Mouse (Mus musculus): ENCODE data around the gene Slc6a5. TPM values are rescaled to one million over a fixed set of nuclear protein-coding genes. Genes with fewer than 3 reads are reported as not detected.

Gene Slc6a5
- polyA plus RNA-seq, 1 experiment from 2014 or later, result not detected

DNA sequence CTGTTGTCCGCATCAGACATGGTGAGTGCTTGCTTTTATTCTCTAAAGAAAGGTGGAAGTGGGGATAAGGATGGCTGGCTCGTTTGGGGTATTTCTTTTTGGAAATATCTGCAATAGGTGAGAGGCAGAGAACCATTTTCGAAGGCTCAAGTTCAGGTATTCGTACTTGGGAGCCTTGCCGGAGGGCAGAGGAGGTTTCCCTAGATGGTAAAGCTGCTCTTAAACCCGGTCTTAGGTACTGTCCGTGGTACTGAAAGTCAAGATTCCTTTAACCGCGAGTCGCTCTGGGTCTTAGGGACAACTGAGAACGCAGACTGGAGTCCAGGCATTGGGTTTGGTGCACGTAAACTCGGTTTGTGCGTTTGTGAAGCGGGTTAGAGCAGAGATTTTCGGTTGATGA is 415 bp downstream of the Slc6a5 start:
- Histone ChIP-seq H3K4me1 (ENCODE audit: control insufficient read depth, insufficient read depth, low read length) (no peaks in the 10 kb centered on the region), H3K4me2 (ENCODE audit: low read depth, low read length) (no peak overlapping the region), H3K4me3 (ENCODE audit: low read length) (no peak overlapping the region), H3K27ac (ENCODE audit: low read length) (no peak overlapping the region), H3K27me3 (ENCODE audit: control insufficient read depth, insufficient read depth, low read length) (peaks cover 97% of the 10 kb centered on the region), H3K9ac (ENCODE audit: low read length) (no peak overlapping the region), H3K9me3 (replicated peaks; ENCODE audit: control insufficient read depth, low read length) (no peaks in the 10 kb centered on the region), H3K36me3 (ENCODE audit: control insufficient read depth, insufficient read depth) (no peaks in the 10 kb centered on the region)
- no peak for ATAC-seq (replicated peaks; ENCODE audit: extremely low read depth, insufficient read depth, low FRiP score)
- 2% methylated on average over 16 of the region's 16 CpGs for WGBS

DNA sequence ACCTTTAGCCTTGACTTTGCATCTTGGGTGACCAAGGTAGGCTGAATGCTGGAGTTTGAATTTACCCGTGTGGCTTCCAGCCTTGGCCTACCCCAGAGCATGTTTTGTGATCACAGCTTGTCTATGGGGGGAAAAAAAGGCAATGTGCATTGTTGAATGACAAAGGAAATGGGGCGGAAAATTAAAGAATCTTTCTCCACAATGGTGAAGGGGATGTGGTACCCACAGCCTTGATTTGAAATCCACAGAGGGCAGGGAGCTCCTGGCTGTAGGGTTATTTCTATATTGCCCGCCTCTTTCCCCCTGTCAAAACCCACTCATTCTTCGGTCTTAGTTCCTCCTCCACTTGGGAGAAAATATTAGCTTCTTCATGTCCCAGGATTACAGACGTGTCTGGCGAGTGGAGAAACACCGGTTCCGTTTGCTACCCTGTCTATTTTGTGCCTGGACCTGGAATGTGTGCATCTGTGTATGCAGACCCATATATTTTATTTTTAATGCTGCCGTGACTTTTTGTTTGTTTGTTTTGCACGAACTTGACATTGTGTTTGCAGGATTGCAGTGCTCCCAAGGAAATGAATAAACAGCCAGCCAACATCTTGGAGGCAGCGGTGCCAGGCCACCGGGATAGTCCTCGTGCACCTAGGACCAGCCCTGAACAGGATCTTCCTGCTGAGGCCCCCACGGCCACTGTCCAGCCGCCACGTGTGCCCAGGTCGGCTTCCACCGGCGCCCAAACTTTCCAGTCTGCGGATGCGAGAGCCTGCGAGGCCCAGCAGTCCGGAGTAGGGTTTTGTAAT is 1.4 kb downstream of the Slc6a5 start:
- WGBS, result 4% methylated on average over 23 of the region's 23 CpGs

DNA sequence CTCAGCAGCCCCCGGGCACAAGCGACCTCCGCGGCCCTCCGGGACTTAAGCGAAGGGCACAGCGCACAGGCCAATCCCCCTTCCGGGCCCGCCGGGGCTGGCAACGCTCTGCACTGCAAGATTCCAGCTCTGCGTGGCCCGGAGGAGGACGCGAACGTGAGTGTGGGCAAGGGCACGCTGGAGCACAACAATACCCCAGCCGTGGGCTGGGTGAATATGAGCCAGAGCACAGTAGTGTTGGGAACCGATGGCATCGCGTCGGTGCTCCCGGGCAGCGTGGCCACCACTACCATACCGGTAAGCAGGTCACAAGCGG is 2.0 kb downstream of the Slc6a5 start:
- H3K9me3 ChIP-seq (replicated peaks; ENCODE audit: control insufficient read depth, low read length), result no peaks in the 10 kb centered on the region
- under 1% methylated on average over 26 of the region's 26 CpGs for WGBS
- H3K27me3 ChIP-seq (ENCODE audit: control insufficient read depth, insufficient read depth, low read length), result peaks cover 97% of the 10 kb centered on the region
- ATAC-seq (replicated peaks; ENCODE audit: extremely low read depth, insufficient read depth, low FRiP score), result no peak
- H3K36me3 ChIP-seq (ENCODE audit: control insufficient read depth, insufficient read depth), result no peaks in the 10 kb centered on the region
- no peak overlapping the region for H3K9ac ChIP-seq (ENCODE audit: low read length)
- H3K4me2 ChIP-seq (ENCODE audit: low read depth, low read length), result no peak overlapping the region
- no peaks in the 10 kb centered on the region for H3K4me1 ChIP-seq (ENCODE audit: control insufficient read depth, insufficient read depth, low read length)
- H3K4me3 ChIP-seq (ENCODE audit: low read length), result no peak overlapping the region
- no peak overlapping the region for H3K27ac ChIP-seq (ENCODE audit: low read length)

More for the DNA sequence above, 1.4 kb downstream of the Slc6a5 start:
- H3K9me3 ChIP-seq (replicated peaks; ENCODE audit: control insufficient read depth, low read length), result no peaks in the 10 kb centered on the region
- H3K36me3 ChIP-seq (ENCODE audit: control insufficient read depth, insufficient read depth), result no peaks in the 10 kb centered on the region
- no peak overlapping the region for H3K4me3 ChIP-seq (ENCODE audit: low read length)
- H3K4me2 ChIP-seq (ENCODE audit: low read depth, low read length), result no peak overlapping the region
- ATAC-seq (replicated peaks; ENCODE audit: extremely low read depth, insufficient read depth, low FRiP score), result no peak
- H3K27ac ChIP-seq (ENCODE audit: low read length), result no peak overlapping the region
- no peaks in the 10 kb centered on the region for H3K4me1 ChIP-seq (ENCODE audit: control insufficient read depth, insufficient read depth, low read length)
- H3K9ac ChIP-seq (ENCODE audit: low read length), result no peak overlapping the region
- peaks cover 97% of the 10 kb centered on the region for H3K27me3 ChIP-seq (ENCODE audit: control insufficient read depth, insufficient read depth, low read length)

DNA sequence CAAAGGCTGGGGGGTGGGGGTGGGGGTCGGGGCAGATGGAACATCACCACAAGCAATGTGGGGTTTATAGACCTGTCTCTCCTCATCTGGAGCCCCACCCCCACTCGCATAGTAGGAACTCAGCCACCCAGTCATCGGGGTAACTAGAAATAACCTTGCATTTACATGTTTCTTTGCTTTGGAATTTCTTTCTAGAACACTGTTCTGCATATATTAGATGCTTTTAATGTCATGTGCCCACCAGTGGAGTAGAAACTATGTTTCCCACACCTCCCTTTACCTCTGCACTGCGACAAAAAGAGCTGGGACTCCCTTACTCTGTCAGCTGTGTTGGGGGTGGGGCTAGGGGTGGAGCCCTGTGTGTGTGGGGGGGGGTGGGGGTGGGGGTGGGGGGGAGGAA is 3.2 kb downstream of the Slc6a5 start:
- H3K4me3 ChIP-seq (ENCODE audit: low read length), result no peak overlapping the region
- H3K27me3 ChIP-seq (ENCODE audit: control insufficient read depth, insufficient read depth, low read length), result peaks cover 97% of the 10 kb centered on the region
- 6% methylated on average over 4 of the region's 4 CpGs for whole genome bisulfite sequencing
- no peaks in the 10 kb centered on the region for H3K9me3 ChIP-seq (replicated peaks; ENCODE audit: control insufficient read depth, low read length)
- H3K27ac ChIP-seq (ENCODE audit: low read length), result no peak overlapping the region
- no peaks in the 10 kb centered on the region for H3K36me3 ChIP-seq (ENCODE audit: control insufficient read depth, insufficient read depth)
- H3K4me1 ChIP-seq (ENCODE audit: control insufficient read depth, insufficient read depth, low read length), result no peaks in the 10 kb centered on the region
- no peak overlapping the region for H3K9ac ChIP-seq (ENCODE audit: low read length)
- H3K4me2 ChIP-seq (ENCODE audit: low read depth, low read length), result no peak overlapping the region
- ATAC-seq (replicated peaks; ENCODE audit: extremely low read depth, insufficient read depth, low FRiP score), result no peak

DNA sequence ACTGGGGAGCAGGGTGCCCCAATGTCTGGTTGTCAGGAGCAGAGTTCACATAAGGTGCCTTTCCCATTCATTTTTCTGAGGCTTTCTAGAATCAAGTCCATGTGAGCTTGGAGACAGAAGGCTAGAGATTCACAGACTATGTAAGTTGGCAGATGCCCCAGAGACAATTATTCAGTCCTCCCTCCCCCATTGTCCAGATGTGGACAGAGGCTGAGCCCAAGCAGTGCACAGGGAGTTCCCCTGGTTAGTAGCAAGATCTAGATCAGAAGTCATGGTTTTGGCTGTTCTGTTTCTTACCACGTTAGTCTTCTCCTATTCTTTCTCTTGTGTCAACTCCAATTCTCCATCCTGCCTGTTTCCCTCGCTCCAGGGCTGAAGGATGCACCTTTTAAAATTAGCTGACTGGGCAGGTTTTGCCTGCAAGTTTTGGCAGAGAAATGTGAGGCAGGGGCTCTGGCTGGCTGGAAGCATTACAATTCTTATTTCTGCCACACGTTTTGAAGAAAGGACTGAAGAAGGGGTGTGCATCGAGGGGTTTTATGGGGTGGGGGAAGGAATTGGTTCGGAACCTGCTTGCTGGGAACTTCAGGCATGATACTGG is 3.9 kb downstream of the Slc6a5 start:
- Histone ChIP-seq H3K27me3 (ENCODE audit: control insufficient read depth, insufficient read depth, low read length) (peaks cover 94% of the 10 kb centered on the region), H3K36me3 (ENCODE audit: control insufficient read depth, insufficient read depth) (no peaks in the 10 kb centered on the region), H3K27ac (ENCODE audit: low read length) (no peak overlapping the region), H3K4me3 (ENCODE audit: low read length) (no peak overlapping the region), H3K4me1 (ENCODE audit: control insufficient read depth, insufficient read depth, low read length) (no peaks in the 10 kb centered on the region), H3K9ac (ENCODE audit: low read length) (no peak overlapping the region), H3K4me2 (ENCODE audit: low read depth, low read length) (no peak overlapping the region), H3K9me3 (replicated peaks; ENCODE audit: control insufficient read depth, low read length) (no peaks in the 10 kb centered on the region)
- ATAC-seq (replicated peaks; ENCODE audit: extremely low read depth, insufficient read depth, low FRiP score), result no peak
- 4% methylated on average over 5 of the region's 5 CpGs for WGBS

DNA sequence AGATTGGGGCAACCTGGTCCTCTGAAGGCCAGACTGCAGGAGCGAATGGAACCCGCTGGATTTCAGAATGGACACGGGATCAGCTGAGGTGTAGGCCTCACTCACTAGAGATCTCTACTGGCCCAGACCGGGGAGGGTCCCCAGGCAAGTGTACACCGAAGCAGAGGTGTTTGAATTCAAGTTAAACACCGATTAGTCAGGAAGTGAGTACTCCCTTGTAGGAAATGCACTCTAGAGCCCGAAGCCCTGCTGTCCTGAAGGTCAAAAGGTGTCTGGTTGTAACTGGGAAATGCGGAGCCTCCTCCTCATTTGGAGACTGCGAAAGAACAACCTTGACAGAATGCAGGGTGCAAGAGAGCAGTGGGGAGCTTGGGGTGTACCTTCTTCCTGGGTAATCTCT is 5.0 kb downstream of the Slc6a5 start:
- Histone ChIP-seq H3K27me3 (ENCODE audit: control insufficient read depth, insufficient read depth, low read length) (peaks cover 84% of the 10 kb centered on the region), H3K9me3 (replicated peaks; ENCODE audit: control insufficient read depth, low read length) (peaks cover 3% of the 10 kb centered on the region; the same call in 1 of the 2 replicates), H3K36me3 (ENCODE audit: control insufficient read depth, insufficient read depth) (no peaks in the 10 kb centered on the region), H3K9ac (ENCODE audit: low read length) (no peak overlapping the region), H3K4me2 (ENCODE audit: low read depth, low read length) (no peak overlapping the region), H3K27ac (ENCODE audit: low read length) (no peak overlapping the region), H3K4me3 (ENCODE audit: low read length) (no peak overlapping the region), H3K4me1 (ENCODE audit: control insufficient read depth, insufficient read depth, low read length) (no peaks in the 10 kb centered on the region)
- 8% methylated on average over 9 of the region's 9 CpGs for WGBS
- ATAC-seq (replicated peaks; ENCODE audit: extremely low read depth, insufficient read depth, low FRiP score), result no peak

DNA sequence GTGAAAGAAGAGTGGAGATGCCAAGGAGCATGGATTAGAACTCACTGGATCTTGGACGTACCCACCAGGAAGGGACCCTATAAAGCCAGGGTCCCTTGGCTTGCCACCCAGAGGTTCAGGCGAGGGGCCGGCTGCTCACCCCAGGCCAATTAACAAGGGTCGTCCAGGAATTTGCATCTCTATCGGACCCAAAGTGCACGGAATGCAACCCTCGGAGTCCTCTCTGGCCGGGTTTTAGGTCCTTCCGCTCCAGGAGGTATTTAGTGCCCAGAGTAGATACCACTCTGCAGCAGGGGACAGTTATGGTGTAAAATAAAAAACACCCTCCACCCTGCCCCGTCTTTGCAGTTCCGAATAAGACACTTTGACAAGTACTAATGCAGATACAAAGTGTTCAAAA is 5.5 kb downstream of the Slc6a5 start:
- ATAC-seq (replicated peaks; ENCODE audit: extremely low read depth, insufficient read depth, low FRiP score), result no peak
- Histone ChIP-seq H3K36me3 (ENCODE audit: control insufficient read depth, insufficient read depth) (no peaks in the 10 kb centered on the region), H3K27me3 (ENCODE audit: control insufficient read depth, insufficient read depth, low read length) (peaks cover 79% of the 10 kb centered on the region), H3K9ac (ENCODE audit: low read length) (no peak overlapping the region), H3K4me3 (ENCODE audit: low read length) (no peak overlapping the region), H3K27ac (ENCODE audit: low read length) (no peak overlapping the region), H3K4me1 (ENCODE audit: control insufficient read depth, insufficient read depth, low read length) (no peaks in the 10 kb centered on the region), H3K4me2 (ENCODE audit: low read depth, low read length) (no peak overlapping the region), H3K9me3 (replicated peaks; ENCODE audit: control insufficient read depth, low read length) (peaks cover 3% of the 10 kb centered on the region; the same call in 1 of the 2 replicates)
- WGBS, result 4% methylated on average over 11 of the region's 11 CpGs

DNA sequence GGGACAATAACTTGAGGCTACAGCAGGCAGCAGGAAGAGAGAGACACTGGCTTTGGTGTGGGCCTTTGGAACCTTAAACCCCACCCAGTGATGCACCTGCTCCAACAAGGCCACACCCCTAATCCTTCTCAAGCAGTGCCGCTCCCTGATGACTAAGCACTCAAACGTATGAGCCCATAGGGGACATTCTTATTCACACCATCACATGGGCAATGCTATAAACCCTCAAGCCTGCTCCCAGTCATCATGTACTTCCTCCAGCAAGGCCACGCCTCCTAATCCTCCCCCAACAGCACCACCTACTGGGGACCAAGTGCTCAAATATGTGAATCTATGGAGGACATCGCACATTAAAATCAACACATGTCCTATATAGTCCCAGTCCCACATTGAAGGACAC is 9.5 kb downstream of the Slc6a5 start:
- Histone ChIP-seq H3K4me3 (ENCODE audit: low read length) (no peak overlapping the region), H3K36me3 (ENCODE audit: control insufficient read depth, insufficient read depth) (no peaks in the 10 kb centered on the region), H3K4me1 (ENCODE audit: control insufficient read depth, insufficient read depth, low read length) (no peaks in the 10 kb centered on the region), H3K27ac (ENCODE audit: low read length) (no peak overlapping the region), H3K27me3 (ENCODE audit: control insufficient read depth, insufficient read depth, low read length) (peaks cover 47% of the 10 kb centered on the region), H3K4me2 (ENCODE audit: low read depth, low read length) (no peak overlapping the region), H3K9ac (ENCODE audit: low read length) (no peak overlapping the region), H3K9me3 (replicated peaks; ENCODE audit: control insufficient read depth, low read length) (peaks cover 3% of the 10 kb centered on the region; the same call in 1 of the 2 replicates)
- WGBS, result 81% methylated on average over 4 of the region's 4 CpGs
- no peak for ATAC-seq (replicated peaks; ENCODE audit: extremely low read depth, insufficient read depth, low FRiP score)

DNA sequence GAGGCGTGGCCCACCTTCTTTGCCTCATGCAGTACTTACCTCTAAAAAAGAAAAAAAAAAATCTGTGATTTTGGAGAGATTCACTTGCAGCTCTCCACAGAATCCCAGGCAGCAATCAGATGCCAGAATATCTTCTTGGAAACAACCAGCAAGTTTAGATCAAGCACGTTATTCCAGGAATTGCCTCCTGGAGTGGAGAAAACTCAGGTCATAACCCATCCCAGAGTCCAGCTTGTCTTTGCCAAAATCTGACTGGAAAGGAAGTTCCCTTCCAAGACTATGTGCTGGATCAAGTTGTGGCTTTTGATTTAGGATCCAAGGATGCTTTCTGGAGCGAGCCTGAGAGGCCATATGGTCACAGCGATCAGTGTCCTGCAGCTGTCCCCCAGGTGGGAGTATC is 10.8 kb downstream of the Slc6a5 start:
- Histone ChIP-seq H3K9me3 (replicated peaks; ENCODE audit: control insufficient read depth, low read length) (peaks cover 3% of the 10 kb centered on the region; the same call in 1 of the 2 replicates), H3K36me3 (ENCODE audit: control insufficient read depth, insufficient read depth) (no peaks in the 10 kb centered on the region), H3K4me2 (ENCODE audit: low read depth, low read length) (no peak overlapping the region), H3K27ac (ENCODE audit: low read length) (no peak overlapping the region), H3K4me1 (ENCODE audit: control insufficient read depth, insufficient read depth, low read length) (no peaks in the 10 kb centered on the region), H3K4me3 (ENCODE audit: low read length) (no peak overlapping the region), H3K9ac (ENCODE audit: low read length) (no peak overlapping the region), H3K27me3 (ENCODE audit: control insufficient read depth, insufficient read depth, low read length) (peaks cover 34% of the 10 kb centered on the region)
- 69% methylated on average over 4 of the region's 4 CpGs for WGBS
- ATAC-seq (replicated peaks; ENCODE audit: extremely low read depth, insufficient read depth, low FRiP score), result no peak

All from heart, embryonic 16.5 days (tissue).